Mouse (Mus musculus) left cerebral cortex, postnatal 10 days (tissue): ENCODE results near the gene Sh3gl3. TPM values are rescaled to one million over a fixed set of nuclear protein-coding genes. Genes with fewer than 3 reads are reported as not detected.

Experiments used
- DNase-seq, 2 experiments: peaks; one replicate each; pipeline ENCODE4 v3.0.0; 2021 to 2022; ENCODE audit warnings: low spot score in 2 of 2, mixed read lengths in 1 of 2; ENCODE audit errors: extremely low spot score in 1 of 2
- intact Hi-C: fragments of 180-260 bp; cut with DNase I; formaldehyde crosslinking; loops from one replicate; pipeline ENCODE4 v1.15.1; 2025
- total RNA-seq, 2 experiments: library from RNA; stranded (reverse); gene quantifications; 2 replicates each; pipeline ENCODE4 v1.2.3; 2021

Sh3gl3 gene
- total RNA-seq, result 10 to 100 TPM; 59.5 to 60.4 TPM

GRCm38 (mm10) chr7:82173540-82173939, at the start of gene Sh3gl3:
Gene Sh3gl3, plus strand, starts transcription at chr7:82173840.
- DNase-seq, result no peak
- intact Hi-C loops, result no loop called here

- intact Hi-C loops, result no loop called here
- no peak for DNase-seq
Observed at GRCm38 (mm10) chr7:82138196-82138595, 35.4 kb upstream of the Sh3gl3 start.

- no peak for DNase-seq
- intact Hi-C loops, result no loop called here
Observed at GRCm38 (mm10) chr7:82147151-82147550, 26.5 kb upstream of the Sh3gl3 start.

- no peak for DNase-seq
- intact Hi-C loops, result no loop called here
Observed at GRCm38 (mm10) chr7:82164681-82165080, 9.0 kb upstream of the Sh3gl3 start.

- intact Hi-C loops, result loop anchor here (5.0 kb wide), 2 partner anchors 73 to 88 kb away; no protein-coding TSS in a partner anchor
- peak; percentile 91 to 93 for DNase-seq
Observed at GRCm38 (mm10) chr7:82174571-82175326, 1.1 kb downstream of the Sh3gl3 start.

- intact Hi-C loops, result loop anchor here (5.0 kb wide), 2 partner anchors 72 to 87 kb away; no protein-coding TSS in a partner anchor
- DNase-seq, result no peak
Observed at GRCm38 (mm10) chr7:82175327-82175721, 1.7 kb downstream of the Sh3gl3 start.

GRCm38 (mm10) chr7:82176192-82176591, 2.6 kb downstream of the Sh3gl3 start:
- DNase-seq, result no peak
- intact Hi-C loops, result loop anchor here (5.0 kb wide), 2 partner anchors 71 to 86 kb away; no protein-coding TSS in a partner anchor

- intact Hi-C loops, result loop anchor here (5.0 kb wide), 2 partner anchors 70 to 85 kb away; no protein-coding TSS in a partner anchor
- no peak for DNase-seq
Observed at GRCm38 (mm10) chr7:82177336-82177735, 3.7 kb downstream of the Sh3gl3 start.

- no peak for DNase-seq
- intact Hi-C loops, result no loop called here
Observed at GRCm38 (mm10) chr7:82180919-82181318, 7.3 kb downstream of the Sh3gl3 start.

GRCm38 (mm10) chr7:82182781-82183180, 9.1 kb downstream of the Sh3gl3 start:
- intact Hi-C loops, result no loop called here
- DNase-seq, result no peak

- intact Hi-C loops, result no loop called here
- no peak for DNase-seq
Observed at GRCm38 (mm10) chr7:82191604-82192003, 18.0 kb downstream of the Sh3gl3 start.

GRCm38 (mm10) chr7:82192512-82192911, 18.9 kb downstream of the Sh3gl3 start:
- intact Hi-C loops, result no loop called here
- DNase-seq, result no peak

GRCm38 (mm10) chr7:82203111-82203510, 29.5 kb downstream of the Sh3gl3 start:
- intact Hi-C loops, result no loop called here
- peak in 1 of 2 experiments; percentile 53 for DNase-seq

GRCm38 (mm10) chr7:82204014-82204784, 30.6 kb downstream of the Sh3gl3 start:
- DNase-seq, result peak in 1 of 2 experiments; percentile 52
- intact Hi-C loops, result no loop called here

- intact Hi-C loops, result no loop called here
- DNase-seq, result no peak
Observed at GRCm38 (mm10) chr7:82204975-82205374, 31.3 kb downstream of the Sh3gl3 start.

- no peak for DNase-seq
- intact Hi-C loops, result no loop called here
Observed at GRCm38 (mm10) chr7:82206787-82207186, 33.1 kb downstream of the Sh3gl3 start.

- no peak for DNase-seq
- intact Hi-C loops, result no loop called here
Observed at GRCm38 (mm10) chr7:82221380-82221933, 47.8 kb downstream of the Sh3gl3 start.

GRCm38 (mm10) chr7:82223906-82224846, 50.5 kb downstream of the Sh3gl3 start:
- intact Hi-C loops, result no loop called here
- DNase-seq, result no peak
